Comparison of ENCODE assay signal across 8 mouse cellular contexts in the genomic region with DNA sequence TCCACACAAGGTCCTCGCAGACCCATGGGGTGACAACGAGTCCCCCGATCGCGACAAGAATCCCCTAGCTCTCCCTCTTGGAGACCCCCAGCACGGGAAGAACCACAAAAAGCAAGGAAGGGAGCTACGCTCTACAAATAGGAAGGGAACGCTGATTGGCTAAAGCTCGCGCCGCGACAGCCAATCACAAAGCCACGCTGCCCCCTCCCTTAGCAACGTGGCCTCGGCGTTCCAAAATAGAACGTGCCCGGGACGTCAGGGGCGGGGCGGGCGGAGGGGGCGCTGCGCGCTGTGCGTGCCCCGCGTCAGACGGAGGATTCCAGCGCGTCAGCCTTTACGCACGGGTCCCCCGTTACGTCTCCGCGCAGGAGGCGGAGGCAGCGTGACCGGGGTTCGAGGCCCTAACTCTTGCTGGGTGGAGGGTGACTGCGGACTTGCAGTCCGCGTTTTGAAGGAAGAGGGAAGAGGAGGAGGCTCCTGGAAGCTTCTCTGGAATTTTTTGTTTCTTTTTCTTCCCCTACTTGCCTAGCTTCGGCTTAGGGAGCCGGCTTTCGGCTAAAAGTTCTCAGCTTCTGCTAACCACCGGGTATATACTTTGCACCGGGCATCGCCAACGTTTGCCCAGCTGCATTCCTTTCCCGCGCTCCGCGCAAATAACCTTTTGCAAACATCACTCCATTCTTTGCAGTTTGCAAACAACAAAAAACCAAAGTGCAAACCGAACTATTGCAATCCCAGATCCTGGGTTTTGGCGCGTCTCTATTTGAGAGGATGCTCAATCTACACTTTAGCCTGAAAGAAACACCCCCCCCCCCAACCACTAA. TPM values are rescaled to one million over a fixed set of nuclear protein-coding genes. Genes with fewer than 3 reads are reported as not detected.
DNase-seq lines count a peak whose midpoint lies in the region; ATAC-seq lines count a peak whose summit lies in the region.

No protein-coding gene starts in this region.

- peak overlapping the region; percentile 69 for H3K4me2 ChIP-seq in hindbrain, embryonic 14.5 days (replicated peaks)

- peak; percentile 96 for DNase-seq in R1 (ENCODE audit: low read depth, low spot score)
- DNase-seq in cerebellum, postnatal 25 days: peak; percentile 98
- DNase-seq in frontal cortex, postnatal 25 days (ENCODE audit: low spot score in 2 of 2): peak; percentile 92 to 93
- peak; percentile 93 for DNase-seq in hindbrain, embryonic 14.5 days (ENCODE audit: low spot score)
- peak; percentile 86 to 89 for DNase-seq in layer of hippocampus, postnatal 25 days (ENCODE audit: extremely low spot score in 1 of 2, low spot score in 1 of 2)
- DNase-seq in lung, postnatal 14 days: peak; percentile 96
- DNase-seq in retina, adult 2 months (ENCODE audit: low read depth, low spot score): peak; percentile 85
- DNase-seq in thymus, postnatal 25 days: peak; percentile 96

- WGBS in hindbrain, embryonic 14.5 days: under 1% methylated on average over 58 of the region's 58 CpGs

- H3K27ac ChIP-seq in hindbrain, embryonic 14.5 days: peak overlapping the region; percentile 5; the same call in 1 of the 2 replicates

- peak; percentile 88 for ATAC-seq in hindbrain, embryonic 14.5 days (ENCODE audit: low FRiP score)

- peak overlapping the region; percentile 51 for H3K4me3 ChIP-seq in hindbrain, embryonic 14.5 days (replicated peaks; ENCODE audit: low read length)

- H3K27me3 ChIP-seq in hindbrain, embryonic 14.5 days (ENCODE audit: control insufficient read depth, insufficient read depth, low read length): peaks cover 38% of the 10 kb centered on the region

- H3K36me3 ChIP-seq in hindbrain, embryonic 14.5 days (replicated peaks; ENCODE audit: control insufficient read depth, insufficient read depth): no peaks in the 10 kb centered on the region

- peak overlapping the region; percentile 43 for H3K9ac ChIP-seq in hindbrain, embryonic 14.5 days

- peaks cover 21% of the 10 kb centered on the region for H3K4me1 ChIP-seq in hindbrain, embryonic 14.5 days (replicated peaks; ENCODE audit: control insufficient read depth, insufficient read depth, low read length)

- H3K9me3 ChIP-seq in hindbrain, embryonic 14.5 days (ENCODE audit: control insufficient read depth, low read length): no peaks in the 10 kb centered on the region

RNA-seq across cellular contexts. Expression of gene Fosb, which starts 1.2 kb away (rescaled TPM):
- polyA plus RNA-seq in hindbrain, embryonic 14.5 days (2014; fragmentation: Nextera tagmentation; extraction: Ambion mirVana): 0.12 TPM in 1 of 2 replicates, not detected in the other
- 1 to 10 TPM; 5.2 to 9.8 TPM for total RNA-seq in layer of hippocampus, postnatal 25 days (2021)

RNA-seq across cellular contexts. Expression of gene Rtn2, which starts 26.2 kb away (rescaled TPM):
- polyA plus RNA-seq in hindbrain, embryonic 14.5 days (2014; fragmentation: Nextera tagmentation; extraction: Ambion mirVana): 106 and 112 TPM in 2 replicates
- total RNA-seq in layer of hippocampus, postnatal 25 days (2021): 10 to 100 TPM; 85.9 to 96.3 TPM

RNA-seq across cellular contexts. Expression of gene Ppm1n, which starts 28.8 kb away (rescaled TPM):
- 0.74 and 1.0 TPM in 2 replicates for polyA plus RNA-seq in hindbrain, embryonic 14.5 days (2014; fragmentation: Nextera tagmentation; extraction: Ambion mirVana)
- total RNA-seq in layer of hippocampus, postnatal 25 days (2021): not detected

RNA-seq across cellular contexts. Expression of gene Ercc1, which starts 35.9 kb away (rescaled TPM):
- 82.6 and 86.1 TPM in 2 replicates for polyA plus RNA-seq in hindbrain, embryonic 14.5 days (2014; fragmentation: Nextera tagmentation; extraction: Ambion mirVana)
- 10 to 100 TPM; 37.8 to 39.1 TPM for total RNA-seq in layer of hippocampus, postnatal 25 days (2021)

RNA-seq across cellular contexts. Expression of gene Vasp, which starts 37.0 kb away (rescaled TPM):
- polyA plus RNA-seq in hindbrain, embryonic 14.5 days (2014; fragmentation: Nextera tagmentation; extraction: Ambion mirVana): 32.7 and 35.3 TPM in 2 replicates
- total RNA-seq in layer of hippocampus, postnatal 25 days (2021): 10 to 100 TPM; 15.2 to 16.3 TPM

Comparison
In these comparisons a context has a peak if more than half of its experiments do, and no peak if none do; other contexts are left out.
1. Peak in every context shown above with its lines: DNase-seq, ATAC-seq, H3K4me3 ChIP-seq and H3K27ac ChIP-seq.